Mouse (Mus musculus): ENCODE measurements around the gene Gm8453.
"Not testable (repeated sequence)": the region's sequence is repeated elsewhere in the genome, so short reads cannot be mapped to it uniquely, and the experiment has no call there.

Gm8453 gene

GRCm38 (mm10) chr7:22229384-22229783 is at the start of gene Gm8453:
Gene Gm8453 (minus strand): TSS chr7:22229484.
- not testable (repeated sequence) for DNase-seq (ENCODE audit: low spot score in 2 of 2)

DNA sequence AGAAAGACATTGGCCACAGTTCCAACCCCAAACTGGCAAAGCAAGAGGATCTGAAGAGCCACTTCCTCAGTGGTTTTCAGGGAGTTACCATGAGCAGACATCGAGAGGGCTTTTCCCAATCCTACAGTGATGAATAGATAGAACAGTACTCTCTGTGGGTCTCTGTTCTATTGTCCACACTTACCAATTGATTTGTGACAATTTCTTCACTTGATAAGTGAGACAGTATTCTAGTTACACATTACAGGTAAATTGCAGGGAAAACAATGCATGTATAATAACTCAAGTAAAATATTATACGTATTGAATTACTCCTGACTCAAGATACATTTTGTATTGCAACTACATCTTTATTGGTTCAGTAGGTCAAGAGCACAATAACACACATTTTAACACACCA is 28.1 kb downstream of the Gm8453 start, which contains the start of gene Gm8653:
Gene Gm8653 (minus strand): TSS at position 101 of the 400 bp plus-strand sequence.
- DNase-seq (ENCODE audit: low spot score in 2 of 2): not testable (repeated sequence)

DNA sequence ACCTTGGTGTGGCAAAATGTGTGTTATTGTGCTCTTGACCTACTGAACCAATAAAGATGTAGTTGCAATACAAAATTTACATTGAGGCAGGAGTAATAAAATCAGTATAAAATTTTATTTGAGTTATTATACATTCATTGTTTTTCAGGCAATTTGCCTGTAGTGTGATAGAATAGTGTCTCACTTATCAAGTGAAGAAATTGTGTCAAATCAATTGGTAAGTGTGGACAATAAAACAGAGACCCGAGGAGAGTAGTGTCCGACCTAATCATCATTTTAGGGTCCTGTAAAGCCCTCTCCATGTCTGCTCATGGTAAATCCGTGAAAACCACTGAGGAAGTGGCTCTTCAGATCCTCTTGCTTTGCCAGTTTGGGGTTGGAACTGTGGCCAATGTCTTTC is 40.2 kb downstream of the Gm8453 start, which contains the start of gene Vmn1r143:
Gene Vmn1r143 (plus strand): TSS at position 301 of the 400 bp plus-strand sequence.
- not testable (repeated sequence) for DNase-seq (ENCODE audit: low spot score in 2 of 2)

Data from frontal cortex, postnatal 14 days (tissue).